Mouse (Mus musculus): ENCODE measurements around the gene Rap1gds1.

DNA sequence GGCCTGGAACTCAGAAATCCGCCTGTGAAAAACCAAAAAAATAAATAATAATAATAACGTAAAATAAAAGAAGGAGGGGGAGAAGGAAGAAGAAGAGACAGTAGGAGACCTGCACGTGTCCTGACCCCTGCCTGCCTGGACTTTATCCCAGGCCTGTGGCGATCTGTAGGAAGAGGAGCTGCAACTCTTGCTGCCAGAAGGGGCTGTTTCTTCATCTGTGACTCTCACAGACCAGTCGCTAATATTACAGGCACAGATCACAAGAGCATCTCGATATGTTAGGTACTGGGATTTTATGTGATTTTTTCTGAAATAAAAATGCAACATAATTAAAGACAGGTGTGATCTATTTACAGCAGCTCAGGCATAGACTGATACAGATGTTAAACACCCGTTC, 1.1 kb upstream of the Rap1gds1 start:
- TF ChIP-seq CTCF (IDR thresholded peaks at IDR 0.05; ENCODE audit: control insufficient read depth, insufficient read depth, insufficient replicate concordance, low read depth, low read length): no peak
- no peak for TF ChIP-seq POLR2A (IDR thresholded peaks at IDR 0.05; ENCODE audit: control insufficient read depth, low read depth, low read length)
